In the genomic region with DNA sequence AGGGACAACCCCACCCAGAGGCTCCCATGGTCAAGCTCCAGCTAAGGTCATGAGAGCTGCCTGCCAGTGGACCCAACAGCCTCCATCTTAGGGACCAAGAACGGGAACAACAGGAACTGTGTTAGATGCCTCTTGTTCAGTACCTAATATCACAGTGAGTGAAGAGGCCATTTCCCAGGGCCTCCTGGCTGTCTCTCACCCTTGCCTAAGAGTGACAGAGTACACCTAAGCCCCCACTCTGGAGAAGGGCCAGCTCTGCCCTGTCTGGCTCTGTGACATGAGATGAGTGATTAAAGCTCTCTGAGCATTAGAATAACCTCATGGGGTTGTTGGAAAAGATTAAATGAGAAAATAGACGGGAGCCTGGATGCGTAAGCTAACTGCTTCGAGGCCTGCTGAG, we compare ENCODE assay signal across 22 mouse cellular contexts. TPM values are rescaled to one million over a fixed set of nuclear protein-coding genes. Genes with fewer than 3 reads are reported as not detected.
DNase-seq lines count a peak whose midpoint lies in the region; ATAC-seq and TF ChIP-seq lines count a peak whose summit lies in the region.
"Had no signal": no experiment of that assay in that cellular context is flagged by ENCODE, and none has a peak within 500 bp of the region (broad histone marks: within the 10 kb centered on the region; RNA-seq: fewer than 3 reads in every experiment).

No protein-coding gene starts in this region.

- no peaks in the 10 kb centered on the region for H3K27me3 ChIP-seq in intestine, postnatal 0 days (replicated peaks; ENCODE audit: control insufficient read depth, insufficient read depth, low read length)
- no peaks in the 10 kb centered on the region for H3K27me3 ChIP-seq in intestine, embryonic 16.5 days (replicated peaks; ENCODE audit: control insufficient read depth, insufficient read depth, low read length)
- H3K27me3 ChIP-seq in liver, postnatal 0 days (ENCODE audit: insufficient read depth, low read length) = no peaks in the 10 kb centered on the region
- H3K27me3 ChIP-seq: embryonic facial prominence, embryonic 12.5 days; hindbrain, embryonic 15.5 days had no signal

- H3K36me3 ChIP-seq in intestine, postnatal 0 days (ENCODE audit: control insufficient read depth, insufficient read depth) = peaks cover 24% of the 10 kb centered on the region; the same call in 1 of the 2 replicates
- no peaks in the 10 kb centered on the region; the same call in 1 of the 2 replicates for H3K36me3 ChIP-seq in intestine, embryonic 16.5 days (ENCODE audit: control insufficient read depth, insufficient read depth, low read length)
- H3K36me3 ChIP-seq in liver, postnatal 0 days (replicated peaks; ENCODE audit: insufficient read depth, low read length) = peaks cover 2% of the 10 kb centered on the region; the same call in 1 of the 2 replicates
- H3K36me3 ChIP-seq: embryonic facial prominence, embryonic 12.5 days; G1E; heart, embryonic 12.5 days; hindbrain, embryonic 10.5 days; hindbrain, embryonic 15.5 days had no signal

- H3K27ac ChIP-seq in intestine, postnatal 0 days (ENCODE audit: low read depth, low read length) = peak overlapping the region; percentile 79
- no peak overlapping the region for H3K27ac ChIP-seq in intestine, embryonic 16.5 days (ENCODE audit: low read length)
- H3K27ac ChIP-seq in liver, postnatal 0 days (ENCODE audit: low read depth) = peak overlapping the region; percentile 67
- H3K27ac ChIP-seq: embryonic facial prominence, embryonic 12.5 days; heart, adult 2 months; hindbrain, embryonic 10.5 days; hindbrain, embryonic 15.5 days had no signal

- H3K9me3 ChIP-seq in intestine, postnatal 0 days (ENCODE audit: control insufficient read depth) = no peaks in the 10 kb centered on the region
- H3K9me3 ChIP-seq in intestine, embryonic 16.5 days (ENCODE audit: control insufficient read depth, low read length) = no peaks in the 10 kb centered on the region
- H3K9me3 ChIP-seq in liver, postnatal 0 days (ENCODE audit: low read length) = no peaks in the 10 kb centered on the region
- H3K9me3 ChIP-seq: embryonic facial prominence, embryonic 12.5 days; G1E; heart, embryonic 12.5 days; hindbrain, embryonic 10.5 days; hindbrain, embryonic 15.5 days had no signal

- H3K9ac ChIP-seq in intestine, postnatal 0 days (ENCODE audit: low read depth, low read length) = no peak overlapping the region
- H3K9ac ChIP-seq in intestine, embryonic 16.5 days (ENCODE audit: low read depth, low read length) = no peak overlapping the region
- H3K9ac ChIP-seq in liver, postnatal 0 days (replicated peaks) = no peak overlapping the region
- H3K9ac ChIP-seq: embryonic facial prominence, embryonic 12.5 days; heart, embryonic 12.5 days; hindbrain, embryonic 15.5 days had no signal

- DNase-seq in cerebellum, adult 11-12 months = peak; percentile 2
- DNase-seq in cerebellum, postnatal 36 days = no peak
- no peak for DNase-seq in liver, postnatal 0 days
- no peak for DNase-seq in liver
- DNase-seq in layer of hippocampus, adult 18-20 months (ENCODE audit: low spot score in 2 of 2) = no peak
- DNase-seq: adrenal gland, adult 8-10 months; adrenal gland, postnatal 36 days; B cell, adult 2 months; cerebellum, adult 18-20 months; cerebellum, adult 9-11 months; gastrocnemius, postnatal 10 days had no signal

- ATAC-seq in intestine, postnatal 0 days = no peak
- ATAC-seq in intestine, embryonic 16.5 days = no peak
- no peak for ATAC-seq in liver, postnatal 0 days
- ATAC-seq: CD4-positive, CD25-positive, alpha-beta regulatory T cell, adult 4 months; forebrain, embryonic 16.5 days; inflammation-experienced regulatory T-cells, adult 6 months had no signal

- no peak for TF ChIP-seq EP300 in liver, postnatal 0 days (IDR thresholded peaks at IDR 0.05; ENCODE audit: low read depth)

- H3K4me2 ChIP-seq in intestine, postnatal 0 days (replicated peaks; ENCODE audit: low read depth) = 0 out of 2 replicates have a peak overlapping the region, but pooled peaks have one; percentile 9
- no peak overlapping the region for H3K4me2 ChIP-seq in intestine, embryonic 16.5 days (ENCODE audit: low read depth, low read length)
- peak overlapping the region; percentile 8; the same call in 1 of the 2 replicates for H3K4me2 ChIP-seq in liver, postnatal 0 days (ENCODE audit: low read depth, low read length)
- H3K4me2 ChIP-seq: embryonic facial prominence, embryonic 12.5 days; heart, embryonic 12.5 days; hindbrain, embryonic 15.5 days had no signal

- H3K4me1 ChIP-seq in intestine, postnatal 0 days (replicated peaks; ENCODE audit: control insufficient read depth, insufficient read depth, low read length) = peaks cover 14% of the 10 kb centered on the region
- H3K4me1 ChIP-seq in intestine, embryonic 16.5 days (ENCODE audit: control insufficient read depth, insufficient read depth, low read length) = peaks cover 47% of the 10 kb centered on the region
- peaks cover 33% of the 10 kb centered on the region for H3K4me1 ChIP-seq in liver, postnatal 0 days (ENCODE audit: insufficient read depth)
- H3K4me1 ChIP-seq: embryonic facial prominence, embryonic 12.5 days; hindbrain, embryonic 15.5 days had no signal

- 80% methylated on average over 4 of the region's 4 CpGs for WGBS in intestine, postnatal 0 days
- WGBS in intestine, embryonic 16.5 days = 90% methylated on average over 4 of the region's 4 CpGs
- WGBS in liver, postnatal 0 days (ENCODE audit: insufficient replicate concordance) = 78% methylated on average over 4 of the region's 4 CpGs

- H3K4me3 ChIP-seq in intestine, postnatal 0 days (ENCODE audit: low read depth, low read length) = no peak overlapping the region
- no peak overlapping the region for H3K4me3 ChIP-seq in intestine, embryonic 16.5 days (ENCODE audit: low read length)
- no peak overlapping the region for H3K4me3 ChIP-seq in liver, postnatal 0 days (ENCODE audit: low read depth, low read length)
- H3K4me3 ChIP-seq: embryonic facial prominence, embryonic 12.5 days; heart, adult 2 months; heart, embryonic 12.5 days; hindbrain, embryonic 10.5 days; hindbrain, embryonic 15.5 days had no signal

- no peak for TF ChIP-seq CTCF in intestine, postnatal 0 days (IDR thresholded peaks at IDR 0.05; ENCODE audit: low read depth)
- no peak for TF ChIP-seq CTCF in liver, postnatal 0 days (IDR thresholded peaks at IDR 0.05; ENCODE audit: low read depth)

RNA-seq across cellular contexts. Expression of gene Dgat2, which starts 8.5 kb away (rescaled TPM):
- 1,614 and 1,691 TPM in 2 replicates for polyA plus RNA-seq in intestine, postnatal 0 days (2015; fragmentation: Nextera tagmentation; extraction: Ambion mirVana)
- polyA plus RNA-seq in intestine, embryonic 16.5 days (2015; fragmentation: Nextera tagmentation; extraction: Ambion mirVana) = 325 and 488 TPM in 2 replicates
- polyA plus RNA-seq in liver, postnatal 0 days (2015; fragmentation: Nextera tagmentation; extraction: Ambion mirVana) = 226 and 249 TPM in 2 replicates
- 10 to 100 TPM; 90.3 to 97.5 TPM for total RNA-seq in layer of hippocampus, adult 18-20 months (2021)

RNA-seq across cellular contexts. Expression of gene Uvrag, which starts 33.1 kb away (rescaled TPM):
- polyA plus RNA-seq in intestine, postnatal 0 days (2015; fragmentation: Nextera tagmentation; extraction: Ambion mirVana) = 12.0 and 17.4 TPM in 2 replicates
- 17.4 and 18.3 TPM in 2 replicates for polyA plus RNA-seq in intestine, embryonic 16.5 days (2015; fragmentation: Nextera tagmentation; extraction: Ambion mirVana)
- polyA plus RNA-seq in liver, postnatal 0 days (2015; fragmentation: Nextera tagmentation; extraction: Ambion mirVana) = 9.4 and 11.9 TPM in 2 replicates
- total RNA-seq in layer of hippocampus, adult 18-20 months (2021) = 10 to 100 TPM; 45.6 to 49.9 TPM
